Mouse (Mus musculus) ES-Bruce4 (cell line): ENCODE data around the gene Frmd4a. TPM values are rescaled to one million over a fixed set of nuclear protein-coding genes. Genes with fewer than 3 reads are reported as not detected.

Experiments used
- H3K27ac ChIP-seq: 2 replicates; pipeline ENCODE4 v1.5.1; 2012; ENCODE audit warnings: low read length, inconsistent platforms; ENCODE audit not compliant: insufficient read depth
- H3K27me3 ChIP-seq: 2 replicates; pipeline ENCODE4 v1.6.1; 2012; ENCODE audit warnings: mild to moderate bottlenecking, low read length, inconsistent platforms; ENCODE audit not compliant: control insufficient read depth, poor library complexity, insufficient read depth, severe bottlenecking
- H3K36me3 ChIP-seq: 2 replicates; pipeline ENCODE4 v1.6.1; 2012; ENCODE audit warnings: inconsistent platforms, mild to moderate bottlenecking, low read length, moderate library complexity; ENCODE audit not compliant: control insufficient read depth, poor library complexity, insufficient read depth, severe bottlenecking
- H3K4me1 ChIP-seq: one replicate; pipeline ENCODE4 v1.8.1; 2011; ENCODE audit warnings: low read length; ENCODE audit not compliant: control insufficient read depth, insufficient read depth
- H3K4me3 ChIP-seq: 2 replicates; pipeline ENCODE4 v1.5.1; 2011; ENCODE audit warnings: low read depth, mild to moderate bottlenecking, low read length
- H3K9ac ChIP-seq: 2 replicates; pipeline ENCODE4 v1.6.1; 2012; ENCODE audit warnings: low read depth, mild to moderate bottlenecking, inconsistent platforms; ENCODE audit not compliant: poor library complexity, severe bottlenecking
- H3K9me3 ChIP-seq: replicated peaks from 2 replicates; pipeline ENCODE4 v1.6.1; 2012; ENCODE audit warnings: mild to moderate bottlenecking, low read length, inconsistent platforms; ENCODE audit not compliant: control insufficient read depth, poor library complexity, insufficient read depth, severe bottlenecking
- CTCF ChIP-seq: IDR thresholded peaks from one replicate; pipeline ENCODE4 v1.8.1; 2011; ENCODE audit warnings: low read depth, low read length
- EP300 ChIP-seq: IDR thresholded peaks from 2 replicates; pipeline ENCODE4 v1.6.1; 2011; ENCODE audit warnings: low read depth, low read length; ENCODE audit not compliant: insufficient read depth
- POLR2A ChIP-seq: IDR thresholded peaks from one replicate; pipeline ENCODE4 v1.8.1; 2011; ENCODE audit warnings: low read length; ENCODE audit not compliant: insufficient read depth
- polyA plus RNA-seq: library from polyadenylated mRNA; stranded (reverse); fragments of >200 nt; gene quantifications from 2 replicates; pipeline ENCODE4 v1.2.4, GENCODE M21; 2011; ENCODE audit warnings: low read depth; ENCODE audit not compliant: missing spikeins, insufficient read depth, insufficient read length

Frmd4a gene
- polyA plus RNA-seq = 5.6 and 7.9 TPM in 2 replicates

- Histone ChIP-seq H3K9ac (no peak within 1 kb of the TSS), H3K36me3 (no peaks in the 10 kb centered on the region), H3K4me3 (no peak within 1 kb of the TSS), H3K27ac (no peak within 1 kb of the TSS), H3K4me1 (no peaks in the 10 kb centered on the region), H3K27me3 (no peaks in the 10 kb centered on the region; the same call in 1 of the 2 replicates), H3K9me3 (no peaks in the 10 kb centered on the region)
- TF ChIP-seq POLR2A (no peak), CTCF (no peak), EP300 (no peak)
These were observed at the start of gene Frmd4a for GRCm38 (mm10) chr2:4017528-4018288. TSS of gene Frmd4a (plus strand) at chr2:4017717.

- Histone ChIP-seq H3K4me1 (no peaks in the 10 kb centered on the region), H3K4me3 (no peak overlapping the region), H3K9me3 (no peaks in the 10 kb centered on the region), H3K27ac (no peak overlapping the region), H3K9ac (no peak overlapping the region), H3K27me3 (no peaks in the 10 kb centered on the region), H3K36me3 (no peaks in the 10 kb centered on the region)
- TF ChIP-seq CTCF (no peak), EP300 (no peak), POLR2A (no peak)
These were observed 28.6 kb upstream of the Frmd4a start for GRCm38 (mm10) chr2:3988876-3989275.

- H3K4me1 ChIP-seq = no peaks in the 10 kb centered on the region
- TF ChIP-seq POLR2A (no peak), CTCF (no peak), EP300 (no peak)
- H3K9ac ChIP-seq = no peak overlapping the region
- no peaks in the 10 kb centered on the region for H3K27me3 ChIP-seq
- H3K36me3 ChIP-seq = no peaks in the 10 kb centered on the region
- no peak overlapping the region for H3K27ac ChIP-seq
- H3K9me3 ChIP-seq = no peaks in the 10 kb centered on the region
- H3K4me3 ChIP-seq = no peak overlapping the region
These were observed 27.1 kb upstream of the Frmd4a start for GRCm38 (mm10) chr2:3990431-3990830.

GRCm38 (mm10) chr2:4018431-4018876 lies 937 bp downstream of the Frmd4a start:
- H3K27ac ChIP-seq = no peak overlapping the region
- H3K9me3 ChIP-seq = no peaks in the 10 kb centered on the region
- TF ChIP-seq CTCF (no peak), EP300 (no peak), POLR2A (no peak)
- H3K36me3 ChIP-seq = no peaks in the 10 kb centered on the region
- no peaks in the 10 kb centered on the region for H3K4me1 ChIP-seq
- H3K9ac ChIP-seq = no peak overlapping the region
- H3K4me3 ChIP-seq = no peak overlapping the region
- no peaks in the 10 kb centered on the region for H3K27me3 ChIP-seq

GRCm38 (mm10) chr2:4018909-4019308 lies 1.4 kb downstream of the Frmd4a start:
- TF ChIP-seq EP300 = no peak

GRCm38 (mm10) chr2:4024927-4025326 lies 7.4 kb downstream of the Frmd4a start:
- no peak overlapping the region for H3K27ac ChIP-seq
- no peaks in the 10 kb centered on the region for H3K4me1 ChIP-seq
- no peak overlapping the region for H3K4me3 ChIP-seq
- no peaks in the 10 kb centered on the region for H3K9me3 ChIP-seq
- no peaks in the 10 kb centered on the region for H3K27me3 ChIP-seq
- TF ChIP-seq CTCF (no peak), EP300 (no peak), POLR2A (no peak)
- no peaks in the 10 kb centered on the region for H3K36me3 ChIP-seq
- H3K9ac ChIP-seq = no peak overlapping the region

More at GRCm38 (mm10) chr2:4018909-4019308, 1.4 kb downstream of the Frmd4a start:
- Histone ChIP-seq H3K27me3 (no peaks in the 10 kb centered on the region), H3K4me1 (no peaks in the 10 kb centered on the region), H3K9ac (no peak overlapping the region), H3K9me3 (no peaks in the 10 kb centered on the region), H3K4me3 (no peak overlapping the region), H3K27ac (no peak overlapping the region), H3K36me3 (no peaks in the 10 kb centered on the region)
